Mouse (Mus musculus) megakaryocyte, embryonic 14.5 days (primary cell): ENCODE data around the gene Aloxe3.

Experiments used
- FLI1 ChIP-seq: IDR thresholded peaks from 2 replicates; pipeline ENCODE4 v1.6.1; 2012; ENCODE audit warnings: low read length, inconsistent platforms, mixed read lengths
- GATA1 ChIP-seq: IDR thresholded peaks from 3 replicates; pipeline ENCODE4 v1.6.1; 2012; ENCODE audit warnings: mixed read lengths, low read length, inconsistent platforms, borderline replicate concordance

- TF ChIP-seq FLI1 (no peak), GATA1 (no peak)
These were observed 45.9 kb downstream of the Aloxe3 start for GRCm38 (mm10) chr11:69171626-69172025.
